Mouse (Mus musculus) thymus, postnatal 36 days (tissue): ENCODE measurements around the gene Btbd9.

Source experiments
- DNase-seq, 2 experiments: peaks; one replicate each; pipeline ENCODE4 v3.0.0; 2022; ENCODE audit warnings: mixed read lengths in 2 of 2

Btbd9 gene

DNA sequence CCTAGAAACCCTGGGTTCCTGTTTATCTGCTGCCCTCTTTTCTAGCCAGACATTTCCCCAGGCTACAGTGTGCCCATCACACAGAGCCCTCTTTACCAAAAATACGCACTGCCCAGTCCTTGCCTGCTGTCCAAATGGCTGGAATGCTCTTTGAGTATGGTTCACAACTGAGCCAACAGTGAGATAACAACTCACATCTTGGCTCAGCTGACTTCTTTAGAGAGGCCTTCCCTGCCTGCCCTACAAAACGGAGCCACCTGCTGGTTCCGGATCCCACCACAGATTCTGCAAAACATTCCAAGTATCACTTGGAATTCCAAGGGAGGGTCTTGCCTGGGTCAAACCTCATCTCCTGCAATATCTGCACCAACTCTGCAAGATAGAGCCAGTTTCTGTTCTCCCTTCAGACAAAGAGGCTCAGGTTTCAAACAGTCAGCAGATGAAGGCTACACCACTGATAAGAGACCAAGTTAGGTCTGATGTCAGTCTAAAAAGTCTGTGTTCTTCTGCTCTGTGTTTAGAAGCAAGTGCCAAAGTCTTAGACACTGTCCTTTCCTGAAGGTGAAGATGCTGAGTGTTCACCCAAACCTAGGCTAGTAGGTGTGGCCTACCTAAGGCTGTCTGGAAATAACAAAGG is 130.4 kb downstream of the Btbd9 start:
- no peak for DNase-seq

DNA sequence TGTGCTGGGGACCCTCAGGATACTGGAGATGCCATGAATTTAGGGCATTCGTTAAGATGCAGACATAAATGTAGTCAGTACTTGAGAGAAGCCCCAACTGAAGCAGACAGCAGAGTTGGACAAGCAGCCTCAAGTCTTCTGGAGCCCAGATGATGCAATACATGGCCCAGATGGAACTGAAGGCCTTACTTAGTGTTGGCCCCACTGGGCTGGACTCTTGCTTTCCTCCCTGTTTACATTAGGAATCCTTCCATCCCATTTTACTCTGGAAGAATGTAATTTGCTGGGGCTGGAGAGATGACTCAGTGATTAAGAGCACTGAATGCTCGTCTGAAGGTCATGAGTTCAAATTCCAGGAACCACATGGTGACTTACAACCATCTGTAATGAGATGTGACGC is 136.6 kb downstream of the Btbd9 start:
- no peak for DNase-seq

DNA sequence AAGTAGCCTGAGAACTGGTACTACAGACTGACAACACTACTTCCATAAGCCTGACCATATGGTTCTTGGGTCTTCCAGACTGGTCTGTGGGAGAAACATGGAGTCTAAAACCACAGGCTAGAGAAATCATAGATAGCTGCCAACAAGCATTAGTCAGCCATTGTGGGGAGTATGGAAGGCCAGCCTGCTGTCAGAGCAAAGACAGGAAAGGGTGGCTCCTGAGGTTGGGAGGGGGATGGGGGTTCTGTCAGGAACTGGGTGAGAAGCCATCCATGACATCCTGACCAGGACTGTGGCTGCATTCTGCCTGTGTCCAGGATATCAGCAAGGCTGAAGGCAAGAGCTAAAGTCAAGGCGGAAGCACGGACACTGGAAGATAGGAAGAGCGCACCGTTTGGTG is 137.5 kb downstream of the Btbd9 start:
- DNase-seq = no peak

DNA sequence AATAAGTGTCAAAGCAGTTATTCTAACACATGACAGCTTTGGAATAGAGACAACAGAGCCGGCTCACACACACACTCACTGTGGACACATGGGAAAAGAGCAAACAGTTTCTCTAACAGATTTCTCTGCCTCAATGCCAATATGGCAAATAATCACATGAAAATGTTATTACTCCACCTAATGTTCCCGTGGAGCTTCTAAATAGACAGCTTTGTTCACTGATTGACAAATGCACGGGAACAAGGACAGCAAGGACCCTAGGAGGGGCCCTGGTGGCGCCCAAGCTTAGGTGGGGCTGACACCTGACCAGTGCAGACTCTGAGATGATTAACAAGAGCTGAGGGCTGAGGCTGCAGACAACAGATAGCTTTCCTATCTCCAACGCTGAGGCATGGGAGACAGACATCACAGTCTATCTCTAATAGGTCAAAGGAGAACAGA is 140.2 kb downstream of the Btbd9 start:
- DNase-seq = no peak

DNA sequence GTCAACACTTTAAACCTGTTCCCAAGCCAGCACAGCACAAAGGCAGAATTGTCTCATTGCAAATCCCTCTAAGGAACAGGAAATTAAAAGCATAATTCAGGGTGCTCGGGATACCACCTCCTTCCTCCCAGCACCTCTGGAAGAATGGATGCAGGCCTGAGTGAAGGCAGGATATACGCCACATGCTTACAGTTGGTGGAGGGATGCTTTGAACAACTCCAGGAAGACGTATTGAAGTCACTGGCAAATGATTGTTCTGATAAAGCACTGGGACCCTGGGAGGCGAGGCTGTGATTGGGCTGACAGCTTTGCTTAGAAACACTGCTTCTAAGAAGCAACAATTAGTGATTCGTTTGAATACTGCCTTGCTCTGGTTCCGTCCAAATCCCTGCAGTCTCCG is 140.8 kb downstream of the Btbd9 start:
- DNase-seq = no peak

DNA sequence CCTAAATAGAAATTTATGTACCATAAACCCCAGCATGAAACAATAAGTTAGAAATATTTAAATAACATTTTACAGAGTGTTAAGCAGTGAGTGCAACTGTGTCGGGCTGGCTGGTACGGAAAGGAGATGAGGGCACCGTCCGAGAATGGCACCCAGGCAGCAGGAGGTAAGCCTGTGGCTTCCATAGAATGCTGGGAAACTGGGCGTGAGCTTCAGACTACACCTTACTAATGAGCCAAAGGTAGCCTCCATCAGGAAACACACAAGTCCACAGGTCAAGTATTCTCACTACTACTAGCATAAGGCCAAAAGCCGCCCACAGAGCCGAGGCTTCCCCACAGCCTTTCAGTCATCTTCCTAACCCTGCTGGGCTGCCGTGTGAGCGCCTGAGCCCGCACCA is 144.2 kb downstream of the Btbd9 start:
- DNase-seq = no peak

DNA sequence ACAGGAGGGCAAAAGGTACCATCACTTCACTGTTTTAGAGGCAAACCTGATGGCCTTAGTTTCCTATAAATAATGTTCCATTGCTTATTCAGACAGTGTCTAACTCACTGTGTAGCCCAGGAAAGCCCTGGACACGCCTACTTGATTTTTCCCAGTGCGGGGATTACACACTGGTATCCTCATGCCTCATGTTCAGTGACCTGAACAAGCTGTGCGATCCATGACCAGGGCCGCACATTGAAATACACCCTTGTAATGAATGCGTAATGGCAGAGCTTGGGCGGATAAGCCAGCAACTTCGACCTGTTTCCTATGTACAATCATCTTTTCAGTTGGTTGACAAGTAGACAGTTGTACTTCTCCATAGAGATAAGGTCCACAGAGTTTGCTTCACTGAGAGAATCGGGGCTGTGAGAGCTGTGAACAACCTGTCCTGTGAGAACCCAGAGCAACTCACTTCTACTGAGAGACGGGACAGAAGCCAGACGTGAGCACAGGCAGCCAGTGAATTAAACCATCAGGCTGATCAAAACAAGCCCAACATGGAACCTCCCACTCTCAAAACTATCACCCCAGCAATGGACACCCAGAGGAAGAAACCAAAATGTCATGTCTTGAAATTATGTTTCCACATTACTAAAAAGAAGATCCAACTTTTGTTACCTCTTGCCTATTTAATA is 145.2 kb downstream of the Btbd9 start:
- no peak for DNase-seq

DNA sequence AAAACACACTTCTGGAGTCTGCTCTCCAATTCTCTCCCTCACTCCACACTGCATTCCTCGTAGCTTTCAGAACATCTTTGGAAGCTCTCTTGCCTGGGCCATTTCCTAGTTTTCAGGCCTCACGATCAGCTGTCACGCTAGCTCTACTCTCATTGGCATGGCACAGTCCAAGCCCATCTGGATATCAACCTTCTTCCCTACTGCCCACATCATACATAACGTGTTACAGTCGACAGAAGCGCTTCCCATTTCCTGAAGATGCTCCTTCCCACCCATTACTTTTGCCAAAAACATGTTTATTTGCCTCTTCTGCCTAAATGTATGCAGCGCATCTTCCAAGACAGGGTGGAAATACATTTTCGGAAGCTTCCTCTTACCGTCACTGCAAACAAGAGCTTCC is 147.6 kb downstream of the Btbd9 start:
- no peak for DNase-seq

DNA sequence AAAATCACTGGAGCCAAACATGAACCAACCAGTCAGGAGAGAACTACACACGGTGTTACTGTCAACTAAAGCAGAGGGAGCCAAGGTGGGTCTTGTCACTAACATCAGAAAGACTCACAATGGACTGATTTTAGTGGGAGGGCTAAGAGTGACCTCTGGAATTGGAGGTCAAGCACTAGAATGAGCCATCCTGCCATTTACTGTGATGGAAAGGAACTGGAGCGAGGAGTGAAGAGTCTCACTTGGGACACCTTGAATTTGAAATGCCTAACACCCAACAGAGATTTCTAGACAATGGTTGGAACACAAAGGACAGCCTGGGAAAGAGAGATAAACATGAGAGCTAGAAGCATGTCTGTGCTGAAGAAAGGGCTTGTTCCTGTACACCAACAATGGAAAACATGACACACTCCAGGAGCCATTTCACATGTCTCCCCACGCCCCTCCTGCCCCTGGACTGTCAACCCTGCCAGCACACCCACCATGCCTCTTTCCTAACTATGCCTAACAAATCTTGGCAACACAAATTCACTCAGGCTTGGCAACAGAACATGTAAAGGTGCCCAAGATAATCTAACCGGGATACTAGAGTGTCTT is 152.9 kb downstream of the Btbd9 start:
- DNase-seq = no peak

DNA sequence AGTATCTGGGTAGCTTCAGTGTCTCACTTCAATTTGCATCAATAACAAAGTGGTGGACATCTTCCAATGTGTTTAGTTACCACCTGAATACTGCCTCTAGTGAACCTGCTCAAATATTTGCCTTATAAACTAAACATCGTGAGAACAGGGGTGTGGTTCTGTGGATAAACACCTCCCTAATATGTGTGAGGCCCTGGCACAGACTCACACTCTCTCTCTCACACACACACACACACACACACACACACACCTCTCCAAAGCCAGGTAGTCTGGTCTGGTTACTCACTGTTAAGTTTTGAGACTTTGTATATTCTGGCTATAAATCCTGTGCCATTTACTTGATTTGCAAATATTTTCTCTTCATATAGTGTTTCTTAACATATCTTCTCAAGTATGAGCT is 154.0 kb downstream of the Btbd9 start:
- DNase-seq = no peak

DNA sequence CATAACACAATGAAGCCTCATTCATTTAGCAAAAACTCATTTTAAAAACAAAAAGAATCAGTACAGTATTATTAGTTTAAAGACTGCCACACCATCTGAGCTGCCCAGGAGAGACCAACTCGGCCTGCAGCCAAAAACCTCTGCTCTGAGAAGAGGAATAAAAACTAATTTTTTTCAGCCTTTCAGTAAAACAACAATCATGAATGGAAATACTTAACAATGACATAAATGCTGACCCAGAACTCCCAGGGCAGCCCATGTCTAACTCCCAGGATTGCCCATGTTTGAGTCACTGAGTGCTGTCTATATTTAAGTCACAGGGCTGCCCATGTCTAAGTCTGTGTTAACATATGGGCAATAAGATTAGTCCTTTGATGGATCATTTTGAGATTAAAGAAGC is 155.0 kb downstream of the Btbd9 start:
- no peak for DNase-seq

DNA sequence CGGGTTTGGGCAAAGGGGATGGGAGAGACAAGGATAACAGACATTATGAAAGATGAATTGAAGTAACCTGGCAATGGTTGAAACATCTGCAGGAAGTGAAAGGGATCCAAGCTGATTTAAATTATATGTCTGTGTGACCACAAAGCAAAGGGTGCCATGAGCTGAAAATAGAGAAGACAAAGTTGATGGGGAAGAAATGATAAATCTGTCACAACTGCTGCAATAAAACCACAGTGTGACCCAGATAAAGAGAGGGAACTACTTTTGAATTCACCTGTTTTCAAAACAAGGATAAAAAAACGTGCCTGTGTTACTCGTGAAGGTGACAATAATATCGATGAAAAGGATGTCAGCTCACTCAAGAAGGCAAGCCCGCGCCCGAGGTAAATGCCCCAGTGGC is 156.8 kb downstream of the Btbd9 start:
- no peak for DNase-seq

DNA sequence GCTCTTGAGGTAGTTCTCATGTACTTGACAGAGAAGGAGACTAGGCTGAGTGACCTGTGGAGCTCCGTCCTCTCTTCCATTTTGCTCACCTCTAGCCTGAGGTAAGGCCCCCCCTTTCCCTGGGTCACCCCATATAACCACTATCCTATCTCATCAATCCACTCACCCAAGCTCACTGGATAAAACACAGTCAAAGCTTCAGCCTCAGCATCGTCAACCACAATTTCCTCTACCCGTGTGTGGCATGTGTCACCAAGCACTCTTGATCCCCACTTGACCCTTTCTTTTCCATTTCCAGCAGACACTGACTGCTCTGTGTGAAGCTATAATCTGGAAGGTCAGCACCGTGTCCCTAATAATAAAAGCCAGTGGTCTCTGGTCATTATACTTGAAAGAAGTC is 157.8 kb downstream of the Btbd9 start:
- DNase-seq = no peak

DNA sequence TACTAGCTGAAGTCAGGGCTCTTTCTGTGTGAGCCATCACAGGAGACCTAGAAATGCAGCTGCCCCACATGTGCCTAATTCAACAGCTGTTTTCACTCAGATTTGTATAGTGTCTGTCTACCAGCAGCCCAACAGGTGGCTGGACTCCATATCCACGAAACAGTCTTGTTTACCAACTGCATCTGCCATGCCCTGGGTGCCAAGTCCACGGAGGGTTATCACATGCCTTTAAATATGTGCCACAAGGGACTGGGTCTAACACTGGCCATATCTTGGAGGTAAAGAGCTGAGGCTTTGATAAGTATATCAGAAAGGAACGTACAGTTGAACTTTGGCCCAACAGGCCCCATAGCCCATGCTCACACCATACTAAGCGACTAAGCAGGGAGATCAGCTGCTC is 159.2 kb downstream of the Btbd9 start:
- no peak for DNase-seq

DNA sequence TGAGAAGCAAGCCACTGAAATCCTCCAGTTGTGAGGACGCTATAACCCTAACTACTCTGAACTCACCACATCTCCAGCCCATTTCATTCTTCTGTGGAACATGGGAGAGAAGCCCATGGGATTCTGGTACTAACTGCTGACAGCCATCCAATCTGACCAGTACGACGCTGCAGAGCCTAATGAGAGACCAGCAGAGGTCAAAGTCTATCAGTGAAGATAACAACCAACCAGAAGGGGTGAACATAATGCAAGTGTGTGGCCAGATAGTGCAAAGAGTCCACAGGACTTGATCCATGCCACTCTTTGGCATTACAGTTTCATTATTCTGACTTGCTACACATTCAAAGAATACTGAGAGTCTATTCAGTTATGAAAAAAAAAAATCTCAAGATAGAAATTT is 160.6 kb downstream of the Btbd9 start:
- no peak for DNase-seq

DNA sequence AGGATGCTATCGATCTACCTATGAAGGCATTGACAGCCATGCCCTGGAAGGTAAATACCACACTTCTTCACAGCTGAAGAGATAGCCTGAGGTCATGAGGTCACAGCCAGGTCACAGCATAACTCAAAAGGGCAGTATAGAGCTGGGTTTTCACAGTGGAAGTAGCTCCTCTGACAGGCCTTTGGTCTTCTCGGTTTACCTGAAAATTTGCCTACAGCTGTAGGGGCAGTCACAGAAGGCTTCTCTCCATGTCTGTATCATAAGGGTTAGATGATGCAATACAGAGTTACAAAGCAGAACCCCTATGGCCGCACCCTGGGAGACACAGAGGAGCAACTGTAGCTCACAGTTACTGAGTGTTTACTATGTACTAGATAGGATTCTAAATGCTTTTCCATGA is 163.3 kb downstream of the Btbd9 start:
- no peak for DNase-seq

DNA sequence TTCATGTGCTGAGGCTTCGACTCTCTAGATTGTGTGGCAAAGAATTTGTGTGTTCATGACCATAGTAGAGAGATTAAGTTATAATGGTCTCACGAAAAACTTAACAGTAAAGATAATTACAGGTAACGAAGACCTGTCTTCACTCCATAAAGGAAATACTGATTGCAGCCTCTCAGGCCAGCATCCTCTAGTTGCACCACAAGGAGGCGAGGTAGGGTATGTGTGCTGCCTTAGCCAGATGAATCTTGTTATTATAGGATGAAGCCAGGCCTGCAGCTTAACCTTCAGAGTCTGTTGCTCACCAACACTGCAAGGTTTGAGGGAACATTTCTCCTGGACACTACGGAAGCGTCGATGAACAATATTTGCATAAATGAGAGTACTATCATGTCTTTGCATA is 170.3 kb downstream of the Btbd9 start:
- no peak for DNase-seq

DNA sequence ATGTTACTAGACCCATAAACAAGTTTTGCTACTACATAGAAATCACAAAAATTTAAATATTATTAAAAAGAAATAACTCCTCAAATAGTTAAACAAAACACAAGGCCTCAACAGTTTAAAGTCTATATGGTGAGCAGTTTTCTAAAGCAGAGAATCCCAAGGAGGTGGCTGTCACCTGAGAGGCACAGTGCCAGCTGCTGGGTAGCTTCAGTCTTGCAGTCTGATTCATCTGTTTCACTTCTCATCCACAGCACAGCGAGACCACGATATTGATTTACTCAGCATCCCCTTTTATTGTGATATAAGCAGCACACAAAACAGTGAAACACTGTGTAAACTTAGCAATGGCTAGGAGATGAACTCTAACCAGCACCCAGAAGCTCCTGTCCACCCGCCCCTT is 173.4 kb downstream of the Btbd9 start:
- no peak for DNase-seq

DNA sequence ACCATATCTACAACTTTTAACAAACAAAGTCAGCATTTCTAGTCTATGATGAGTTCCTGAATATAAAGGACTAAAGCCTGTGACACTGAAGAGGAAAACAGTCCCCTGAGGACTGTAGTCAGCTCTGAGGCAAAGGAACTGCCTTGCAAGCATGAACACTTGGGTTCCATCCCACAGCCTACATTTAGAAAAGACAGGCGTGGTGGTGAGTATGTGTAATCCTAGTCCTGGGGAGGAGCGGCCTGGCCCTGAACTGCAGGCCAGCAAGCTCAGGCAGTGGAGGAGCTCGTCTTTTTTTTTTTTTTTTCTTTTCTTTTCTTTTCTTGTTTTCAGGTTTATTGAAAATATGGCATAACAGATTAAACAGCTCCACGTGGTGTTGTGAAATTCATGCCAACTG is 181.0 kb downstream of the Btbd9 start:
- no peak for DNase-seq

DNA sequence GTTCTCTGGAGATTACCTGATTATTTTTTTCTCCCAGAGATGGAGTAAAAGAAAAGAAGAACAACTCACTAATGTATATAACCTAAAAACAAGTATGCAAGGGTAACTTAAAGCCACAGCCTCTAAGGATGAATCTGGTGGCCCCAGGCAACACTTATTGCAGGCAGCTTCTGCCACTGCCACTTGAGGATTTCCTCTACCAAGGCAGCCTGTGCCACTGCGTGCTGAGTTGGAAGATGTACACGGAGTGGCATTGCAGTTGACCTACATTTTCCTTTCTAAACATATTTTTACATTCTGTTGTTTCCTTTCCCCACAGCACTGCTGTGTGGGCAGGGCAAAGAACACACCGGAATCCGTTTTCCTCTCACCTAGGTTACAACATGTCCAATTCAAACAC is 184.3 kb downstream of the Btbd9 start:
- no peak for DNase-seq

DNA sequence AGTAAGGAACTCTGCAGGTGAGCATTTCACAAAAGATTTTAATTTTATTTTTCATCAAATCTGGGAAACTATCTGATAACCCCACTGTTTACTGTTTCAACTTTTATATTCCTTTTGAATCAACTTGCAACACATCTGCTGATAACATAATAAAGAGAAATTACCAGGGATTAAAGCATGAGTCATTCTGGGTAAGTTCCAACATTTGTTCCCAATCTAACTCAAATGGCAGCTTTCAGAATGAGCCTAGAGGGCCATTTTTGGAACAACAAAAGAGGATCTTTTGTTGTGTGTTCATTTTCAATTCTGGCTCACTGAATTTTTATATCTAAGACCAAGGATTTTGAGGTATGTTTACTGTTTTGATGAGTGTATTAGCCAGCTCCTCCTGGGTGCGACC is 185.1 kb downstream of the Btbd9 start:
- DNase-seq = no peak

DNA sequence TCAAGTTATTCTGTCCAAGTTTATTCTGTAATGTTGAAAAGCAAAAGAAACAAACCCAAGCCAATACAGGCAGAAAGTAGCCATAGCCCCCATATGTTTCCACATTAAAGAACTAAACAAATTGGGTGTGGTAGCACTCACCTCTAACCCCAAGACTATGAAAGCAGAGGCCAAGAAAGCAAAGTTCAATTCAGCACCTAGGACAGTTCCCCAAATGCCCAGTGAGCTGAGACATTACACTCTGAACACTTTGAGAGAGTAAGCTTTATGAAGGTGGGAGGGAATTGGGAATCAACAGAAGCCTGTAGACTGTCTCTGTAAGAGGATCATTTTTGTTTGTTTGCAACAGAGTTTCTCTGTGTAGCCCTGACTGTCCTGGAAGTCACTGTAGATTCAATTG is 186.6 kb downstream of the Btbd9 start:
- DNase-seq = no peak

DNA sequence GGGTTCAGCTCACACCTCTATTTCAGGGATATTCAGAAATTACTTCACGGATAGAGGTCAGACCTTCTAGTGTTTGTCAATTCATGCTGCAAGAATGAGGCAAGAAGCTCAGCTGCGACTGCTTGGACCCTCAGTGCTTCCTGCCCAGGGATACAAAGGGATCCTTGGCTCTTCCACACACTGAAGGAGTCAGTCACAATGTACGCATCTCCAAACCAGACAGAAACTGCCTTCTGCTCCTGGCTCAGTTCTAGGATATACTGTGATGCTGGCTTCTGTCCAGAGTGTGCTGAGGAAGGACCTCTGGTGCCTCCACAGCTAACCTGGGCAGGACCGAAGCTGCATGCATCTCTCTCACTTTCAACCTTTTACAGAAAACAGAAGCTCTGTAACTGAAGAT is 187.5 kb downstream of the Btbd9 start:
- DNase-seq = no peak

DNA sequence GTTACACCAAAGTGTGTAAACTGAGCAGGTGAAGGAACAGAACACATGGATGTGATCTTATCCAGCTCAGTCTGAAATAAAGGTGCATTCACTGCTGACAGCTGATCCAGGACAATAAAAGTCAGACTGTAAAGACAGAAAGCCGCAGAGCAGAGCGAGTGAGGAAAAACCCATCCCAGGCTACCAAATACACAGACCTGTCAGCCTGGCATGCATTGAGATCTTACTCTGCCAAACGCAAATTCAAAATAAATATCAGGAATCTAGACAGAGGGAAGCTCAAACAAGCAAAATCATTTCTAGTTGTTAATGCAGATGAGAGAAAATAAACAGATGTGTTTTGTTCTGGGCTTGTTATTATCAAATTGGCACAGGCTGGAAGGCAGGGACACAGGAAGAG is 187.9 kb downstream of the Btbd9 start:
- no peak for DNase-seq

DNA sequence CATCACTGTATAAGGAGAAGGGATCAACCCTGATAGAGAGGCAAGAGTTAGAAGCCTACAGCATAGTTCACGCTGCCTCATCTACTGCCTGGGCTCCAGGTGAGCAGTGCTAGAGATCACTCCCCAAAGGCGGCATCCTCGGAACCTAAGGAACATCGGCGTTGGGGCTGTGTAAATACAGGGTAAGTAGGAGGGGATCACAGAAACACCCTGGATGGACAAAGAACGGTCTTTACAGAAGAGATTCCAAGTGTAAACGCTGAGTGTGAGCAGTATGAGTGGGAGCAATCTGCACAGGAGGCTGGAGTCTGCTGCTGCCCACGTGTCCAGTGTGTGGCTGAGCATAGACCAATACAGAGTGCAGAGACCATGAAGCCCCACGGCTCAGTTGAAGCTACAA is 190.0 kb downstream of the Btbd9 start:
- DNase-seq = no peak
